Mouse (Mus musculus): ENCODE measurements around the gene Mal. TPM values are rescaled to one million over a fixed set of nuclear protein-coding genes. Genes with fewer than 3 reads are reported as not detected.

Gene Mal
- polyA plus RNA-seq, 1 experiment, result 3.9 TPM

DNA sequence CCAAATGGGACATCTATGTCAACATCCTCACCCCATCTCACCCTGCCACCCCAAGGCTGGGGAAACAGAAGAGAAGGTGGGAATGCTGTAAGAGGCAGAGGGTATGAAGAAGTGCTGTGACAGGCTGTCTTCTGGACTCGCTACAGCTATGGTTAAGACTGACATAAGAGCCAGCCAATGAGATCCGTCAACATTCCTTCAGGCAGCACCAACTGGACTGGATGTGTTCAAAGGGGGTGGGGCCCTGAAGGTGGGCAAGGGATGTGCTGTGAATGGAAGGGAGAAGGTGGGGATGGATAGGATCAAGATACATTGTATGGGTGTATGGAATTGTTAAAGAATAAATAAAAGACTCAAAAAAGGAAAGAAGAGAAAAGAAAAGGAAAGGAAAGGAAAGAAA, 23.9 kb downstream of the Mal start:
- Histone ChIP-seq H3K4me3 (ENCODE audit: low read depth, low read length) (no peak overlapping the region), H3K36me3 (ENCODE audit: control insufficient read depth, insufficient read depth, low read length, poor library complexity, severe bottlenecking) (no peaks in the 10 kb centered on the region), H3K9me3 (replicated peaks; ENCODE audit: control insufficient read depth, insufficient read depth, low read length, poor library complexity, severe bottlenecking) (no peaks in the 10 kb centered on the region), H3K4me1 (ENCODE audit: control insufficient read depth, insufficient read depth, low read length) (no peaks in the 10 kb centered on the region), H3K27ac (ENCODE audit: insufficient read depth, low read length) (no peak overlapping the region), H3K27me3 (ENCODE audit: control insufficient read depth, insufficient read depth, low read length, poor library complexity, severe bottlenecking) (no peaks in the 10 kb centered on the region), H3K9ac (ENCODE audit: low read depth, poor library complexity, severe bottlenecking) (no peak overlapping the region)
- TF ChIP-seq EP300 (IDR thresholded peaks at IDR 0.05; ENCODE audit: insufficient read depth, low read depth, low read length) (no peak), CTCF (IDR thresholded peaks at IDR 0.05; ENCODE audit: low read depth, low read length) (no peak)

GRCm38 (mm10) chr2:127627990-127628570, 28.4 kb downstream of the Mal start:
- H3K4me1 ChIP-seq (ENCODE audit: control insufficient read depth, insufficient read depth, low read length), result no peaks in the 10 kb centered on the region
- no peaks in the 10 kb centered on the region for H3K9me3 ChIP-seq (replicated peaks; ENCODE audit: control insufficient read depth, insufficient read depth, low read length, poor library complexity, severe bottlenecking)
- H3K36me3 ChIP-seq (ENCODE audit: control insufficient read depth, insufficient read depth, low read length, poor library complexity, severe bottlenecking), result no peaks in the 10 kb centered on the region
- H3K27ac ChIP-seq (ENCODE audit: insufficient read depth, low read length), result no peak overlapping the region
- H3K9ac ChIP-seq (ENCODE audit: low read depth, poor library complexity, severe bottlenecking), result no peak overlapping the region
- no peak overlapping the region for H3K4me3 ChIP-seq (ENCODE audit: low read depth, low read length)
- no peaks in the 10 kb centered on the region for H3K27me3 ChIP-seq (ENCODE audit: control insufficient read depth, insufficient read depth, low read length, poor library complexity, severe bottlenecking)
- TF ChIP-seq EP300 (IDR thresholded peaks at IDR 0.05; ENCODE audit: insufficient read depth, low read depth, low read length) (no peak), POLR2A (IDR thresholded peaks at IDR 0.05; ENCODE audit: insufficient read depth, low read length) (no peak), CTCF (IDR thresholded peaks at IDR 0.05; ENCODE audit: low read depth, low read length) (no peak)

DNA sequence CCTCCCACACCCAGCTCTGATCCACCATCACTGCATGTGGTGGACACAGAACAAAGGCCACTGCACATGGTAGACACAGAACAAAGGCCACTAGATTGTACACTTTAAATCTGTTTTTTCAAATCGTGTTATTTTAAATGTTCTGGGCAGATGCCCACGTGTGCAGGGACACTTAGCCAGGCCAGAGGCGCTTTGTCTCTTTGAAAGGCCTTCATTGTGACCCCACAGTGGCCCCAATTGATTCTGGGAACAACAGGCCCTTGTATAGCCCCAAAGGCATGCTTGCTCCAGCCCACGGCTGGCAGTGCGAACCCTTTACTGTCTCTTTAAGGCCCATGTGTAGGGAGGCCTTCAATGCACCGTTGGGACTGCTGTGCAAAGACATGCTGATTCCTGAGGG, 29.1 kb downstream of the Mal start:
- H3K27ac ChIP-seq (ENCODE audit: insufficient read depth, low read length), result no peak overlapping the region
- TF ChIP-seq CTCF (IDR thresholded peaks at IDR 0.05; ENCODE audit: low read depth, low read length) (no peak), POLR2A (IDR thresholded peaks at IDR 0.05; ENCODE audit: insufficient read depth, low read length) (no peak), EP300 (IDR thresholded peaks at IDR 0.05; ENCODE audit: insufficient read depth, low read depth, low read length) (no peak)

DNA sequence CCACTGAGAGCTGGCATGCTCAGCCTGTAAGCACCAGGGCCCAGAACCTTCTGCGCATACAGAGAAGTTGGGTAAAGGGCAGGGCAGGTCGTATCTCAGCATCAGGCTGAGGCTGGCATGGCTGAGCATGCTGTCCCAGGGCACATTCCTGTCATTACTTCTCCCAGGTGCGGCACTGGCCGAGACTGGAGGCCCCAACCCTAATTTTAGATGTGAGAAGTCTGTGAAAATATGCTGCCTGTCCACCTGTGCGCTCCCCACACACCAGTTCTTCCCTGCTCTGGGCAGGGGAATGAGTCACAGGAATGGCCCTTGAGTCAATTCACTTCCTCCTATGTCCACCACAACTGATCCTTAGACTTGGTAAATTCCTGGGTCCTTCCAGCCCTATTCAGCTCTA, 30.8 kb downstream of the Mal start:
- no peaks in the 10 kb centered on the region for H3K36me3 ChIP-seq (ENCODE audit: control insufficient read depth, insufficient read depth, low read length, poor library complexity, severe bottlenecking)
- TF ChIP-seq POLR2A (IDR thresholded peaks at IDR 0.05; ENCODE audit: insufficient read depth, low read length) (no peak), EP300 (IDR thresholded peaks at IDR 0.05; ENCODE audit: insufficient read depth, low read depth, low read length) (no peak), CTCF (IDR thresholded peaks at IDR 0.05; ENCODE audit: low read depth, low read length) (no peak)
- H3K27me3 ChIP-seq (ENCODE audit: control insufficient read depth, insufficient read depth, low read length, poor library complexity, severe bottlenecking), result no peaks in the 10 kb centered on the region
- H3K4me3 ChIP-seq (ENCODE audit: low read depth, low read length), result no peak overlapping the region
- H3K27ac ChIP-seq (ENCODE audit: insufficient read depth, low read length), result no peak overlapping the region
- H3K9me3 ChIP-seq (replicated peaks; ENCODE audit: control insufficient read depth, insufficient read depth, low read length, poor library complexity, severe bottlenecking), result no peaks in the 10 kb centered on the region
- H3K4me1 ChIP-seq (ENCODE audit: control insufficient read depth, insufficient read depth, low read length), result no peaks in the 10 kb centered on the region
- no peak overlapping the region for H3K9ac ChIP-seq (ENCODE audit: low read depth, poor library complexity, severe bottlenecking)

More for the DNA sequence above, 29.1 kb downstream of the Mal start:
- Histone ChIP-seq H3K9ac (ENCODE audit: low read depth, poor library complexity, severe bottlenecking) (no peak overlapping the region), H3K36me3 (ENCODE audit: control insufficient read depth, insufficient read depth, low read length, poor library complexity, severe bottlenecking) (no peaks in the 10 kb centered on the region), H3K4me3 (ENCODE audit: low read depth, low read length) (no peak overlapping the region), H3K4me1 (ENCODE audit: control insufficient read depth, insufficient read depth, low read length) (no peaks in the 10 kb centered on the region), H3K27me3 (ENCODE audit: control insufficient read depth, insufficient read depth, low read length, poor library complexity, severe bottlenecking) (no peaks in the 10 kb centered on the region), H3K9me3 (replicated peaks; ENCODE audit: control insufficient read depth, insufficient read depth, low read length, poor library complexity, severe bottlenecking) (no peaks in the 10 kb centered on the region)

- TF ChIP-seq EP300 (IDR thresholded peaks at IDR 0.05; ENCODE audit: insufficient read depth, low read depth, low read length), result no peak
- no peak for TF ChIP-seq CTCF (IDR thresholded peaks at IDR 0.05; ENCODE audit: low read depth, low read length)
- TF ChIP-seq POLR2A (IDR thresholded peaks at IDR 0.05; ENCODE audit: insufficient read depth, low read length), result no peak
- H3K4me3 ChIP-seq (ENCODE audit: low read depth, low read length), result no peak overlapping the region
- no peaks in the 10 kb centered on the region for H3K9me3 ChIP-seq (replicated peaks; ENCODE audit: control insufficient read depth, insufficient read depth, low read length, poor library complexity, severe bottlenecking)
- H3K4me1 ChIP-seq (ENCODE audit: control insufficient read depth, insufficient read depth, low read length), result no peaks in the 10 kb centered on the region
- no peaks in the 10 kb centered on the region for H3K36me3 ChIP-seq (ENCODE audit: control insufficient read depth, insufficient read depth, low read length, poor library complexity, severe bottlenecking)
- H3K27me3 ChIP-seq (ENCODE audit: control insufficient read depth, insufficient read depth, low read length, poor library complexity, severe bottlenecking), result no peaks in the 10 kb centered on the region
- no peak overlapping the region for H3K27ac ChIP-seq (ENCODE audit: insufficient read depth, low read length)
- no peak overlapping the region for H3K9ac ChIP-seq (ENCODE audit: low read depth, poor library complexity, severe bottlenecking)
Observed at GRCm38 (mm10) chr2:127624786-127625185, 31.7 kb downstream of the Mal start.

DNA sequence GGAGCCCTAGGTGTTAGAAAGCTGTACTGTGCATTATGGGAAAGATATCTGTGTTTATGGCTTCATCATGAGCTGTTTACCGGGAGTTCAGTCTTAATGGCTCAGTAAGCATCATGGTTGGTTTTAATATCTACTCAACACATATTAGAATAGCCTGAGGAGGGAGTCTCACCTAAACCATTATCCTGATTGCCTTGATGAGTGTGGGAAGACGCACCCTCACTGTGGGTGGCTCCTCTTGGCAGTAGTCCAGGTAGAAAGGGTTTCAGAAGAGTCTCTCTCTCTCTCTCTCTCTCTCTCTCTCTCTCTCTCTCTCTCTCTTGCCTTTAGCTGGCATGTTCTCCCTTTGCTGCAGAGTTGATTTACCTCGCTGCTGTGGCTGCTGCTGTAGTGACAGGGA, 34.4 kb downstream of the Mal start:
- TF ChIP-seq CTCF (IDR thresholded peaks at IDR 0.05; ENCODE audit: low read depth, low read length) (no peak), POLR2A (IDR thresholded peaks at IDR 0.05; ENCODE audit: insufficient read depth, low read length) (no peak), EP300 (IDR thresholded peaks at IDR 0.05; ENCODE audit: insufficient read depth, low read depth, low read length) (no peak)
- no peaks in the 10 kb centered on the region for H3K9me3 ChIP-seq (replicated peaks; ENCODE audit: control insufficient read depth, insufficient read depth, low read length, poor library complexity, severe bottlenecking)
- H3K4me1 ChIP-seq (ENCODE audit: control insufficient read depth, insufficient read depth, low read length), result no peaks in the 10 kb centered on the region
- H3K36me3 ChIP-seq (ENCODE audit: control insufficient read depth, insufficient read depth, low read length, poor library complexity, severe bottlenecking), result no peaks in the 10 kb centered on the region
- no peak overlapping the region for H3K27ac ChIP-seq (ENCODE audit: insufficient read depth, low read length)
- H3K27me3 ChIP-seq (ENCODE audit: control insufficient read depth, insufficient read depth, low read length, poor library complexity, severe bottlenecking), result no peaks in the 10 kb centered on the region
- H3K9ac ChIP-seq (ENCODE audit: low read depth, poor library complexity, severe bottlenecking), result no peak overlapping the region
- H3K4me3 ChIP-seq (ENCODE audit: low read depth, low read length), result no peak overlapping the region
